Mouse (Mus musculus): ENCODE results near the gene Dnlz.
A peak's percentile ranks its signal among the peaks of the same experiment; 100 is the strongest.
"Not testable (repeated sequence)": the region's sequence is repeated elsewhere in the genome, so short reads cannot be mapped to it uniquely, and the experiment has no call there.

Gene Dnlz

GRCm38 (mm10) chr2:26351358-26352290 is at the start of gene Dnlz:
Gene Dnlz (minus strand): TSS chr2:26352110.
- DNase-seq, result peak; percentile 89 to 97

DNA sequence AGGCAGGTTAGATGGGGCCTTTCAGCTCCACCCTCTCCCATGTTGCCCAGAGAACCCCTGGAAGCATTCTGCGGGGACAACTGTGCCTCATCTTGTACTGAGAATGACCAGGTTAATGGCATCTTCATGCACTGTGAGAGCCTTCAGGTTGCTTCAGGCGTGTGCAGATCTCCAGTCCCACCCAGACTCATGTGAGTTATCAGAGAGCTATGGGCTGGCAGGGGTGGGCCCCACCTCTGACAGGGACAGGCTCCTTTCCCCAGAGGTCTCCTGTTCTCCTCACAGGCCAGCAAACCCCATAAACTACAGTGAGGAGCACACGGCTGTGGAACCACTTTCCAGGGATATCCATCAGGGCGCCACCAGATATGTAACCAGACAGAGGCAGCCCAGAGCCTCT is 49.1 kb upstream of the Dnlz start:
- no peak for DNase-seq

DNA sequence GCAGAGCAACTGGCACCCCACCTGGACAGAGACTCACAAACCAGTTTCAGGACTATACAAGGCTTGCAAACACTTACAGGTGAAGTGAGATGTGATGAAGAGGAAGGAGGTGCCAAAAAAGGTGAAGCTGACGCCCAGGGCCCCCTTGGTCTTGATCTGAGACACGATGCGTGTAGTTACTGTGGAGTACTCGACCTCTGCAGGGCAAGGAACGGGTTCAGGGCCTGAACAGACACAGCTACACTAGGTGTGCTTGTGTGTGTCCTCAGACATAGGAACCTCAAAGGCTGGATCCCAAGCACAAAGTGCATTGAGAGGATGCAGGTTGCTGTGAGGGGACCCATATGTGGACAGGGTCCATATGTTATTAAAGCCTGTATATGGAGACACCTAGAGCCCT is 48.4 kb upstream of the Dnlz start:
- no peak for DNase-seq

DNA sequence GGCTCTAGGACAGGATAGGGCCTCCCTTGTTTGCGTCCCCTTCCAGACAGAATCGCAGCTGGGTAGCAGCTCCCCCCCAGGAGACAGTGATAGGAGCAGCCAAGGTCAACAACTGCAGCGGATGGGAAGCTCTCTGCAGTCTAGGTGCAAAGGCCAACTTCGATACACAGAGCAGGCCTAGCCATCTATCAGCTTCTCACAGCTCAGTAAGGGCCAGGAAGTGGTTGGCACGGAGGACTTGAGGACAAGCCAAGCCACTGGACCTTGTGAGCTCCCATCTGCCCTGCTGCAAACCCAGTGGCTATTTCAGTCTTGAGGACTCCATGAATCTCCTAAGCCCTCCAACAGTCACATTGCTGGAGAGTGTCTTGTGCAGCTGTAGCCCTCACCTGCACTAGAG is 47.7 kb upstream of the Dnlz start:
- no peak for DNase-seq

DNA sequence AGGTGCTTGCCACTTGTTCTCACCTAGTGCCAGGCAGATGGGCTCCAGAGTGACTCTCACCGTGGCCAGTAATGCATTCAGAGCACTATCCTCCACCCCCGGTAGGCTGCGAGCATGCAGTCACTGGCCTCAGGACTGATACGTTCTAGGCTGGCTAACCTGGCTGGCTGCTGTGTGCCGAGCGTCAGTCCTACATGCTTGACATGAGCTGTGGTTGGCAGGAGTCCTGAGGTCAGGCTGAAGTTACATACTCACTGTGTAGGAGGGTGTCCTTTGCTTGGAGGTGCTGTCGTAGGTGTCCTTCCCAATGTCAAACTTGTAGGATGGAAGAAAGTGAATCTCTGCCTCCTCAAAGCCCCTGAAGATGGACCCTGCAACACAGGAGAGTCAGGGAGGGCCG is 47.1 kb upstream of the Dnlz start:
- DNase-seq, result no peak

GRCm38 (mm10) chr2:26391617-26392016 is 39.7 kb upstream of the Dnlz start:
- DNase-seq, result no peak

DNA sequence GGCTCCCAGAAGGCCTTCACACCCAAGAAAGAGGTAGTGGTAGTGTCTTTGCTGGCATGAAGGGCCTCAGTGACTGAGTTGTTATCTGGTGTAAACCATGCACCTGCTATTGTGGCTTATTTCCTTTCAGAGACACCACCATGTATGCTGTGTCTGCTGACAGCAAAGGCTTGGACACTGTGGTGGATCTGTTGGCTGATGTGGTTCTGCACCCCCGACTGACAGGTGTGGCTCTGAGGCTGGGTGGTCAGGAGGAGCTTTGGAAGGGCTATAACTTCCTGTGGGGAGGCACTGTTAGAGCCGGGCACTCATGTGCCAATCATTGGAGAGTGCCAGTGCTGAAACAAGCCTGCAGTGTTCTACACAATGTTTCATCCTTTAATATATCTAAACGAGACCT is 39.0 kb upstream of the Dnlz start:
- no peak for DNase-seq

DNA sequence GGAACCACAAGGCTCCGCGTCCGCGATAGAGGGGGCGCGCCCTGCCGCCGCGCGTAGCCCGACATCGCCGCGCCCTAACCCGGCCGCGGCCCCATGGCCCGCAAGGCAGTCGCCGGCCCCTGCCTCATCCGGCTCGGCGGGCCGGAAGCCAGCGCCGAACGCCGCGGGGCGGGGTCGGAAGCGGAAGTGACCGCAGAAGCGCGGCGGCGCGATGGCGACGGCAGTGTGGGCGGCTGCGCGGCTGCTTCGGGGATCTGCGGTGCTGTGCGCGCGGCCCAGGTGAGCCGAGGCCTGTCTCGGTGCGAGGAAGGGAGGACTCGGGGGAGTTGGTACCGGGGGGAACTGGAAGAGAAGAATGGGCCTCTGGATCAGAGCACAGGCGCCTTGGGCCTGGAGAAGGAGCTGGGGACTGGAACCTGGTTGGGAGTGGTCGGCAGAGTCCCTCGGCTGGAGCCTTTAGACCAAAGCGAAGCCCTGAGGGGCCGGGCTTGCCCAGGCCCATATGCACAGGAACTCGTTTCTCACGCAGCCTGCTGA is 37.3 kb upstream of the Dnlz start, which contains the start of the genes Entr1 and Pmpca:
Entr1 (minus strand) TSS at position 163 of the 537 bp plus-strand sequence.
Pmpca (plus strand) TSS at position 186 of the 537 bp plus-strand sequence.
- peak; percentile 79 to 89 for DNase-seq

DNA sequence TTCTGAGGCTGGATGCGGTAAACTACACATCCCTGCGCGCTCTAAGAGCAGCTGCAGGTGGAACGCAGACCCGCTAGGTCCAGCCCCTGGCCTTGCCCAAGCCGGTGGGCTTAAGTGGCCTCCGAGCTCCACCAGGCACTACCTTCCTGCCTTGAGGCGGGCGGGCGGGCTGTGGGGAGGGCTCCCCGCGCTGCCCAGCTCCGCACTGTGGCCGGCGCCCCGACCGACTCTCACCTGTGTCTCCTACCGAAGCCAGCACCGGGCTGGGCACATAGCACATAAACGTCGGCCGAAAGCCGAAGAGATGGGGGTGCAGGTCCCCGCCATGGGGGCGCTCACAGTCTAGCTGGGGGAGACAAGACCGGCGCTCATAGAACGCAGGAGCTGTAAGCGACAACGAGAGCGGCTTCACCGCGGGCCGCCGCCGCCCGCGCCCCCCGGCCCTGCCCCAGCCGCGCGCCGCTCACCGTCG is 36.8 kb upstream of the Dnlz start:
- no peak for DNase-seq

DNA sequence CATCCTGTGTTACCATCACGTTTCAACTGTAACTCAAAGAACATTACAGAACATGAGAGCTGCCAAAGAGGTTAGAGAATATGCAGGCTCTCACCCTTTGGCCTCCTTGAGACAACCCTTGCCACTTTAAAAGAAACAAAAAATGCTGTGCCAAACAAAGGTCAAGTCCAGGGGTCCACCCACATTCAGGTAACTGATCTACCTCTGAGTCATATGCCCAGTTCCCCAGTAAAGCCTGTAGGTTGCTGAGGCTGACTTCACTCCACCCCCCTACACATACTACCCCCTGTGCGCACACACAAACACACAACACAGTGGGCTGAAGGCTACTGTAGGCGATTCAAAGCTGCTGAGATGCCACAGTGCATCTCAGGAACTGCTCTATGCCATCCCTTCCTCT is 35.8 kb upstream of the Dnlz start:
- DNase-seq, result no peak

DNA sequence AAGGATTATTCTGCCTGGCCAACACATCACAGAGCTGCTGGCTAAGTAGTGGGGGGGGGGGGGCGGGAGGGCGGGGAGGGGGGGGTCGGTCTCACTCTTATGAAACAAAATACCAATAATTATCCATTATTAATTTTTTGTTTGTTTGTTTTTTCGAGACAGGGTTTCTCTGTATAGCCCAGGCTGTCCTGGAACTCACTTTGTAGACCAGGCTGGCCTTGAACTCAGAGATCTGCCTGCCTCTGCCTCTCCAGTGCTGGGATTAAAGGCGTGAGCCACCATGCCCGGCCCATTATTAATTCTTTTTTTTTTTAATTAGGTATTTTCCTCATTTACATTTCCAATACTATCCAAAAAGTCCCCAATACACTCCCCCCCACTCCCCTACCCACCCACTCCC is 29.0 kb upstream of the Dnlz start:
- DNase-seq, result not testable (repeated sequence)

DNA sequence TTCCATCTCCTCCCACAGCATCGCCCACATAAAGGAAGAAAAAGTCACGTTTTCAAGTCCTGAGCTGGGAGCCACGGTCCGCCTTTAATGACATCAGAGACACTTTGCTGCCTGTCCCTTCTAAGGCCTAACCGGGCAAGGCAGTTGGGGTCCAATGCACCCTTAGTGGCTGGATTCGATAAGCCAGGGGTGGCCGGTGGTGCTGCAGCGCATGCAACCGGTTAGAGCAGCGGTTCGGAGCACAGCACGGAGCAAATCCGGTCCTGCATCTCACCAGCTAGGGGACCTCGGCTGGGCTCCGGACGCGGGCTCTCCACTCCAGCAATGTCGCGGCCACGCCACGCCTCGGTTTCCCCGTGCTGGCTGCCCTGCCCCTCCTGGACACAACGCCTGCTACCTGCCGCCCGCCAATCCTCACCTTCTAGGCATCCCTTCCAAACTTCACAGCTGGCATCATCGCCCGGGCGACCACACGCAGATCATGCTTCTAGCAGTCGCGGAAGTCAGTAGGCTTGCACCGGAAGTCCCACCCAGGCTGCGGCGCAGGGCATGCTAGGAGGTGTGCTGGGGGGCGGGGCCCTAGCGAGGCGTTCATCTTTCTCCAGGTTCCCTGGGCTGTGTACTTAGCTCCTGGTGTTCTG is 28.3 kb upstream of the Dnlz start, which contains the start of gene Snapc4:
Snapc4 (minus strand) TSS at position 523 of the 641 bp plus-strand sequence.
- peak; percentile 84 to 88 for DNase-seq

- no peak for DNase-seq
These were observed 20.5 kb upstream of the Dnlz start for GRCm38 (mm10) chr2:26372396-26372795.

DNA sequence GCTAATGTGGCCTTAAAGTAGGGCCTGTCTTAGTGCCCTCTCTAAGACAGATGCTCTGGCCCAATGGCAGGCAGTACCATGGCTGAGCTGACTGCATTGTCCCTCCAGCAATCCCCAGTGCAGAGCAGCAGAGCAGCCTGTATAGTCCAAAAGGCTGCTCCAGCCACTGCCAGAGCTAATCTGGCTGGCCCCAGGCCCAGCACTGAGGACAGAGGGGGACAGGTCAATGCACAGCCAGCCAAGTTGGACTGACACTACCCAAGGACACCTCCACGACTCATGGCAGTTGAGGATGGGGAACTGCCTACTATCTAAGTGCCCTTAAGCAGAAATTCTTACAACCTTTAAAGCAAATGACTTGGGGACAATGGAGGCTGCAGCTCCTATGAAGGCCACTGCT is 16.7 kb upstream of the Dnlz start:
- no peak for DNase-seq

- no peak for DNase-seq
These were observed 16.0 kb upstream of the Dnlz start for GRCm38 (mm10) chr2:26367911-26368310.

DNA sequence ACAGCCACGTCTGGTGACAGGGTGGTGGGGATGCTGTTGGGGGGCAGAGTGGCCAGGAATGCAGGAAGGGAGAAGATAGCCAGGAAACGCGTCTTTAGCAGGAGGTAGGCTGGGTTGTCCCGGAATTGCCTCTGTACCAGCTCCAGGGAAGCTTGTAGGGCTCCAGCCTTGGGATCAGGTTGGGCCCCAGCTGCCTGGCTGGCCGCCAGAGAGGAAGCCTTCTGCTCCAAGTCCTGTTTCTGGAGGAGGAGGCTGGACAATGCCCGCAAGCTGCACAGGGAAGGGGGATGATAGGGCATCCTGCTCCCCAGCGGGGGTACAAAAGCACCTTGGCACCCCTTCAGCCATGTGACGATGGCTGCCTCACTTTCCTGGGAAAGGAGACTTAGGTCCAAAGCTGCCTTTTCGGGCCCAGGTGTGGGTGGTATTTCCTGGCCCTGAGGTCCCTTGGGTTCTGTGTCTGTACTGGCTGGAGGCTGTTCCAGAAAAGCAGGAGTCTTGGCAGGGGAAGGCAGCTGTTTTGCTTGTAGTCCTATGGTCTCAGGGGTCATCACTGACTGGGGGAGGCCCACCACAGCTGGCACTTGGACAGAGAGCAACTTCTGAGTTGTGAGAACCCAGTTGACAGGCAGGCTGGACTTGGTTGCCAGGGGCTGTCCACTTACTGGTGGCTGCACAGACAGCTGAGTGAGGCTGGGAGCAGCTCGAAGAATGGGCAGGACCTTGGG is 13.0 kb upstream of the Dnlz start:
- peak; percentile 72 to 79 for DNase-seq

GRCm38 (mm10) chr2:26363481-26363880 is 11.6 kb upstream of the Dnlz start:
- DNase-seq, result no peak

GRCm38 (mm10) chr2:26362991-26363390 is 11.1 kb upstream of the Dnlz start:
- no peak for DNase-seq

DNA sequence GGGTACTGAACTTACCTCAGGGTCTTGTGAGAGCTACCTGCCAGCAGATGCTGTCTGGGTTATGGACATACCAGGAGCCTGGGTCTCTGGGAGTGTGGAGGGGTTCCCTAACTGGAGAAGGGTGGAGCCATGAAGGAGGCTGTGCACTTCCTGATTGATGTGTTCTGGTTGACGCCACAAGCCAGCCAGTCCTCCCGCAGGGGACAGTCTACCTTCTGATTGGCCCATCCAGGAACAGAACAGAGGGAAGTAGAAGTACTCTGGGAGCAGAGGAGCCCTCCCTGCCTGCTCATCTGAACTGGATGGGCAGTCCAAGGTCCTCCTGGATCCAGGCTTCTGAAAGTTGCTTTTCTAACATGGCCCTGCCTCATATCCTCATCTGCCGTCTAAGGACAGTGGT is 8.9 kb upstream of the Dnlz start, which contains the start of gene Card9:
Card9 (minus strand) TSS at position 147 of the 400 bp plus-strand sequence.
- DNase-seq, result no peak

DNA sequence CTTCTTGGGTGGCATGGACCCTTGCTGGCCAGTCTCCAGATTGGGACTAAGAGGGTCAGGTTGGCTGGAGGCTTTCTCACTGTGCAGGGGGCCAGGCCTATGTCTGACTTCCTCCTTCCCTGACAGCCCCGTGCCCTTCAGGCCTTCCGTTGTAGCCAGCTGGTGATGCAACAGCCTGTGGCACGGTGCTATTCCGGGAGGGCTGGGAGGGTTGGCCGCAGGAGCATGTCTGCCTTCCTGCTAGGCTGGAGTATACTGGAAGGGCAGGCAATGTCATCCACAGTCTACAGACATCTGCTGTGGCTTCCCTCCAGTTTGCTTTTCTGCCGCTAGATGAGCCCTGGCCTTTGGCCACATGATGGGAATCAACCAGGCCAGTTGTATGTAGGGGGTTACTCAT is 8.1 kb upstream of the Dnlz start:
- no peak for DNase-seq

DNA sequence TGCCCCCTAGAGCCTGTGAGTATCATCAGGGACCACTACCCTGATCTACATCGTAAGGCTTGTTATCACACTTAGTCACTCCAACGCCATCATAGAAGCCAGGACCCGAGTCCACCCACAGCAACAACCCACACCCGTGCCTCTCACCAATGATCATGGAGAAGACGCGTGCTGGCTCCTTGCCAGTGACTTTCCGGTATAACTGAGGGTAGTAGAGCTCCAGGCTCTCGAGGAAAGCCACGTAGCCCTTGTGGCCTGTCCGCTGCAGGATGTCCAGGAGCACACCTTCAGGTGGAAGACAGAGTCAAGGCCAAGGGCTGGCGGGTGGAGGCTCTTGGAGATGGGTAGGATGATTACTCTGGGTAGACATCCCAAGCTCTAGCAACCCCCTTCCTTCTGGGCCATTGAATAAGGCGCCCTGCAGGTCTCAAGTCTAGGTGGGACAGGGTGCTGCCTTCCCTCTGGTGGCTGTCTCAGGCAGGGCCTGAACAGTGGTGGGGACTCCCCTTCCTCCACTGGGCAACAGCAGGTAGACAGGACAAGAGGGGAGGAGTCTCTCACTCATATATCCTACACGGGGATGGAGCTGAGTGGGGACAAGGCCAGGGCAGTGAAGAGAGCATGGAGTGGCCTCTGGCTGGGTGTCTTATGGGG is 6.9 kb upstream of the Dnlz start:
- no peak for DNase-seq

DNA sequence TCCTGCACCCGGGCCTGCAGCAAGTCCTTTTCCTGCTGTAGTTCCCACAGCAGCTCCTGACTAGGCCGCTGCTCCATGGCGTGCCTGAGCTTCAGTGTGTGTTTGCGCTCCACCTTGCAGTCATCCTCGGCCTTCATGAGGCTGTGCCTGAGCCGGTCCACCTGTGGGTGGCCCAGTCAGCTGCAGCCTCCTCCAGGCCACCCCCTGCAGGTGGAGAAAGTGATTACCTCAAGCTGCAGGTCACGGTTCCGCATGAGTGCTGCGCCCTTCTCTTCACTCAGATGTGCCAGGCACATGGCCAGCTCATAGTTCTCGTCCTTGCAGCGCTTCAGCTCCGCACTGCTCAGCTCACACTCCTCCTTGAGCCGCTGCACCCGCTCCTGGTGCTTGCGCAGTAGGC is 5.6 kb upstream of the Dnlz start:
- no peak for DNase-seq
